Mouse (Mus musculus) forelimb bud, embryonic 11.5 days (tissue): Measurements from ENCODE around the gene Ccl25.
A peak's percentile ranks its signal among the peaks of the same experiment; 100 is the strongest.
"Not testable (repeated sequence)": the region's sequence is repeated elsewhere in the genome, so short reads cannot be mapped to it uniquely, and the experiment has no call there.

Experiments
- DNase-seq: peaks from one replicate; pipeline ENCODE4 v3.0.0-alpha.2; 2012; ENCODE audit warnings: low read depth, low spot score

The Ccl25 gene

GRCm38 (mm10) chr8:4340207-4340606 lies 15.2 kb downstream of the Ccl25 start:
- no peak for DNase-seq

- no peak for DNase-seq
Observed at GRCm38 (mm10) chr8:4347661-4348060, 22.7 kb downstream of the Ccl25 start.

GRCm38 (mm10) chr8:4348275-4348674 lies 23.3 kb downstream of the Ccl25 start:
- no peak for DNase-seq

- DNase-seq: no peak
Observed at GRCm38 (mm10) chr8:4349335-4349734, 24.3 kb downstream of the Ccl25 start.

DNA sequence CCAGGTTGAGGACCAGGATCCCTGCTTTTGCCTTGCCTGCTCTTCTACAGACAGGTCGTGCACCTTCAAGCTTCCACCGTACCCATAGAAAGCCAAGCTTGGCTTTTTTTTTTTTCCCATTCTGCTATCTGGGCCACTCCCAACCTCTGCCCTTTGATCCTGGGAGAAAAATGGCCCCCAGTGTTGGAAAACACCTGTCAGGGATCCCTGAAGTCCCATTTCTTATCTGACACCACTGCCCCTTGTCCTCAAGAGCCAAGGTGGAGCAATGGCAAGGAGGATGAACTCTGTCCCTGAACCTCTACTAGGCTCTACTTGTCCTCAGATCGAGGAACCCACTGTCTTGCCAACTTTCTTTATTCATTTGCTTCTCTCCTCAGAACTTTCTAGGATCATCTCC lies 25.6 kb downstream of the Ccl25 start:
- no peak for DNase-seq

DNA sequence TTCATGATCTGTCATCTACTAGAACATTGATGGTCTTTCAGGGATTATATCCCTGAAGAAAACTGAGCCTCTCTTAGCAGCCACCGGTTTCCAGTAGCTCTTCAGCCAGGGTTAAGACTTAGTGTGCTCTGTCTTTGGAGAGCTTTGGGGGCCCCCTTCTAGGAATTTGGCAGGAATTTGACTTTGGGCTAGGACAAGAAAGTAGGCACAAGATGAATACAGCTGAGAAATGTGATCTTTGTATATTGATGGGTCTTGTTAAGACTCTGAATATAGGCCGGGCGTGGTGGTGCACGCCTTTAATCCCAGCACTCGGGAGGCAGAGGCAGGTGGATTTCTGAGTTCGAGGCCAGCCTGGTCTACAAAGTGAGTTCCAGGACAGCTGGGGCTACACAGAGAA lies 27.6 kb downstream of the Ccl25 start:
- DNase-seq: not testable (repeated sequence)

GRCm38 (mm10) chr8:4353741-4354140 lies 28.7 kb downstream of the Ccl25 start:
- DNase-seq: no peak

- no peak for DNase-seq
Observed at GRCm38 (mm10) chr8:4354516-4354915, 29.5 kb downstream of the Ccl25 start.

DNA sequence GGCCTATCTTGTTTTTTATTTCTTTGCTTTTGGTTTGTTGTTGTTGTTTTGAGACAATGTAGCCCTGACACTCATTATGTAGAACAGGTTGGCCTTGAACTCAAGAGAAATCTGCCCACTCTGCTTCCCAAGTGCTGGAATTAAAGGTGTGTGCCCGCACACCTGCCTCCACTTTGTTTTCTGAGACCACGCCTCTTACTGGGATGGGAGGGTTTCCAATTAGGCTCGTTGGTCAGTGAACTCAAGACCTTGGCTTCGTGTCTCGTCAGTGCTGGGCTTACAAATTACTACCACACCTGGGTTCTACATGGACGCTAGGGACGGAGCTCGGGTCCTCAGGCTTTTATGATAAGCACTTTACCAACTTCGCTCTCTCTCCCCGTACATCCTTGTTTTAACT lies 30.4 kb downstream of the Ccl25 start:
- DNase-seq: no peak

DNA sequence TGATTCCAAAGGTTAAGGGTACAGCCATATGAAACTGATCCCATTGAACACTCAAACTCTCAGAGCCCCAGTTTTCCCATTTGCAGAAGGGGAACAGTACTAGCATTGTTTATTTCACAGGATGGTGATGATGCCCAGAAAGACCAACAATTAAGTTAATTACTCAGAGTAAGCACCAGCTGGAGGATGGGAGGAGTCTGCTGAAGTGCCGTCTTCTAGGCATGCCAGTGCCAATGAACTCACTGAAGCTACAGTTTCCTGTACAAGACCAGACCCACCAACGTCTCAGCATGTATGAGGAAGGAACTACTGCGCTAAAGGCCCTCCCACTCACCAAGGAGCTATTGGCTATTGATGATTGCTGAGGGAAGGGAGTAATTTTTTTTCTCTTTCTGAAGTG lies 34.4 kb downstream of the Ccl25 start:
- DNase-seq: no peak

- DNase-seq: no peak
Observed at GRCm38 (mm10) chr8:4360922-4361321, 35.9 kb downstream of the Ccl25 start.

DNA sequence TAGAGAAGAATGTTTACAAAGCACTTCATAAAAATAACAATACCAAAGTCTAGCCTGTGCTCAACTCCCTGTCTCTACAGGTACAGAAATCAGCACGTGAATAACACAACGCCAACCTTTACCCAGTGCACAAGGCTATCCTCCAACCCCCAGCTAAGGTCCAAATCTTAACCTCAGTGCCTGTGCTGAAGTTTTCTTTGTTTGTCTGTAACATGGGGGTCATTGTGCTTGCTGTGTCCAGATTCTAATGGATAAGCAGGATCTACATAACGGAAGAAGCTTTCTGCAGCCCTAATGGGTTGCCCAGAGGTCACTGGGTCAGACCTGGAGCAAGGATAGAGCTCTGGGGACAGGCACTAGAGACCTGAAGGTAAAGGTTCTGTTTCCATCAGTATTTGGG lies 41.2 kb downstream of the Ccl25 start:
- DNase-seq: no peak

DNA sequence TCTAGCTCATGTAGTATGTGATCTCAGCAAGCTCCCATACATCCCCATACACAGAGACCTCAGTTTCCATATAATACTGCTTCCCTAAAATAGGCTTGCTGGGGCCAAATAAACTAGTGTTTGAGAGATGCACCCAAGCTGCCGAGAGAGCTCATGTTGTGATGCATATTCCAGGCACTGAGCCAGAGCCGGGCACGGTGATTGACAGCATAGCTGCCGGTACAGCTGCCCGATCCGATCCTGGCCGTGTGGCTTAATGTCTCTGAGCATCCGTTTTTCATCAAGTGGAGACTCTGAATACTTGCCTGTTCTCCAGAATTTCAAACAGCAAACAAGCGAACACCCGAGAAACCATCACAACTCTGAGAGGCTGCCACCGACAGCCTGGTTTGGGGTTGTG lies 42.8 kb downstream of the Ccl25 start:
- DNase-seq: no peak

GRCm38 (mm10) chr8:4368470-4368869 lies 43.5 kb downstream of the Ccl25 start:
- no peak for DNase-seq

DNA sequence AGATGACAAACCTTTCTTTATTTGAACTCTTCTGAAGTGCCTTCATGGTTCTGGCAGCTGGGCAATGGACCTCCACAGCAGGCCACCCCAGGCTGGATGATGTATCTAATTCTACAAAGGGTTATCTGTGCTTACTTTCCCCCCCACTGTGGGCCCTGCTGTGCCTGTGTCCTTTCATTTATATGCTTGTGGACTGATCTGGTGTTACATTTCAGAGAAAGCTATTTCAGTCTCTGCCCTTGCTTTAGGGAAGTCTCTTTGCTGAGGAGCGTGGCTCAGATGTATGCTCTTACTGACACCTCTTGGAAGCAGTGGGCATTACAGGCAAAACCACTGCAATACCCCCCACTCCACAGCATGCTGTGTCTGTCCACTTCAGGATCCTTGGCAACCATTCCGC lies 45.1 kb downstream of the Ccl25 start:
- DNase-seq: peak; percentile 50

DNA sequence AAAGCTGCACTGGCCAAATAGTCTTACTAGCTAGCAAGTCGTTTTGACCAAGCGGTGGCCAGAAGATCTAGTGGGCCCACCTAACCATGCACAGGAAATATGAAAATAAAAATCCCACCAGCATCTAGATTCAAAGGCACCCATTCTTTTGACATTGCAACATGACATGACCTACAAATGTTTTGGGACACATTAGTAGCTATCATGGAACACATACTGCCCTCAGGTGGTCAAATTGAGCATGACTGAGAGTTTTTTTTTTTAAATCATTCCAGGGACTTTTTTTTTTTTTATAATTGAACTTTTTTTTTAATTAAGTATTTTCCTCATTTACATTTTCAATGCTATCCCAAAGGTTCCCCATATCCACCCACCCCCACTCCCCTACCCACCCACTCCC lies 47.6 kb downstream of the Ccl25 start:
- DNase-seq: no peak

DNA sequence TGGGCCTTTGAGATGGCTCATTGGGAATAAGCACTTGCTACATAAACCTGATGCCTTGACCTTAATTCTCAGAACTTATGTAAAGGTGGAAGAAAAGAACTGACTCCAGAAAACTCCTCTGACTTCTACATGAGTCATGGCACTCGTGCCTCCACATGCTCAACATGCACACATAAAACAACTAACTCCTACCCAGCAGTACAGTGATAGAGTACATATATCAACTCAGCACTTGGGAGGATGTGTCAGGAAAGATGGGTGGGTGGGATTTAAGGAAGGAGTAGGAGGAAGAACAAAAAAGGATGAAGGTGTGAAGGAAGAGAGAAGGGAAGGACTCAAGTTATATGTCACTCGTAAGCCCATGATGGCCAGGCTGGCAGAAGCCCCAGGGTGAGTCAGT lies 76.4 kb downstream of the Ccl25 start:
- DNase-seq: no peak

- no peak for DNase-seq
Observed at GRCm38 (mm10) chr8:4403960-4404879, 79.2 kb downstream of the Ccl25 start.

- peak; percentile 35 for DNase-seq
Observed at GRCm38 (mm10) chr8:4404880-4405261, 79.9 kb downstream of the Ccl25 start.

- DNase-seq: not testable (repeated sequence)
Observed at GRCm38 (mm10) chr8:4408425-4408824, 83.4 kb downstream of the Ccl25 start.
